Mouse (Mus musculus): ENCODE measurements around the gene Vtn.

Gene Vtn

DNA sequence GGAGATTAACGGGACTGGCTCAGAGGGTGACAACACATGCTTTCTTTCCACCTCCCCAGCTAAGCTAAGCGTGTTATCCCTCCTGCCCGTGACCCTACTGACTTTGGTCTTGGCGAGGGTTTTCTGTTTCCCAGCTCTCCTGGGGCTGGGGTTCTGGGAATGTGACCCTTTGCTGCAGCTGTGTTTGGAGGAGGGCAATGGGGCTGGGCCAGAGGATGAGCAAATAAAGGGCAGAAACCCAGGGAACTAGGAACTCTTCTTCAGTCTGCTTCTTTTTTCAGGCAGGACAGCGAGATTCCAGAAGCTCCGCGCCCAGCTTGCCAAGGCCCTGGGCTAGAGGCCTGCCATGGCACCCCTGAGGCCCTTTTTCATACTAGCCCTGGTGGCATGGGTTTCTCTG lies at the start of gene Vtn:
Gene Vtn, plus strand, starts transcription at position 88 of the 400 bp plus-strand sequence.
- in situ Hi-C loops (cut with MboI; ENCODE audit: low sequenced_read_pairs): no loop called here

DNA sequence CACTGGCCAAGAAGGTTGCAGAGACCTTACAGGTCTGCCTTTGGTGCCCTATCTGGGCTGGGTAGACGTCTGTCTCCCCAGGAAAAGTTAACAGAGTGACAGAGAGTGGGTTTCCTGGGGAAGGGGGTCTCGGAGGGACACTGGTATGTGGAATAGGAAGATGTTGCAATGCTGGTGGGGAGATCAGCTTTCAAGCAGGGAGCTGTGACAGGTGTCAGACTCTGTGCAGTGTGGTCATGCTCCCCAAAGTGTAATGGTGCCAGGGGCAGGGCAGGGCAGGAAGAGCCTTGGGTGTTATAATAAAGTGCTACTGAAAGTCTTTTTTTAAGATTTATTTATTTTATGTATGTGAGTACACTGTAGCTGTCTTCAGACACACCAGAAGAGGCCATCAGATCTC lies 48.6 kb upstream of the Vtn start:
- in situ Hi-C loops (cut with MboI; ENCODE audit: low sequenced_read_pairs): no loop called here

DNA sequence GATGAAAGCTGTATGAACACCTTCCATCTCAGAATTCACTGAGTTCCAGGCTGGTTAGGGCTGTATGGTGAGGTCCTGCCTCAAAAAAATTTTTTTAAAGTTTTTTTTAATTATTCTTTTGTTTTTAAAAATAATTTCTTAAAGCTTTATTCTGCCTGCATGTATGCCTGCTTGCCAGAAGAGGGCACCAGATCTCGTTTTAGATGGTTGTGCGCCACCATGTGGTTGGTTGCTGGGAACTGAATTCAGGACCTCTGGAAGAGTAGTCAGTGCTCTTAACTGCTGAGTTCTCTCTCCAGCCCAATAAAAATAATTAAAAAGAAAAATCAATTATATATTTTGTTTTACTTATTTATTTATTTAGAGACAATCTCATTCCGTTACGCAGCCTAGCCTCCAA lies 45.2 kb upstream of the Vtn start:
- in situ Hi-C loops (cut with MboI; ENCODE audit: low sequenced_read_pairs): no loop called here

GRCm38 (mm10) chr11:78454276-78454675 lies 44.6 kb upstream of the Vtn start:
- in situ Hi-C loops (cut with MboI; ENCODE audit: low sequenced_read_pairs): no loop called here

DNA sequence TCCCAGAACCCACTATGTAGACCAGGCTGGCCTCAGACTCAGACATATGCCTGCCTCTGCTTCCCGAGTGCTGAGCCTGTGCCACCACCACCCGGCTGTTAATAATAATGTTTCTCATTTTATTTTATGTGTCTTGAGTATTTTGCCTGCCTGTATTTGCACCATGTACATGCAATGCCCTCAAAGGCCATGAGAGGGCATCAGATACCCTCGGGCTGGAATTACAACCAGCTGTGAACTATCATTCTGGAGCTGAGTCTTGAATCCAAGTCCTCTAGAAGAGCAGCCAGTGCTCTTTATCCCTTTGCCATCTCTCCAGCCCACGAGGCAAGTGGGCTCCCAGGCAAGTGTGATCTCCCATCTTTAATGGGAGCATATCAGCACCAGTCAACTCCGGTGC lies 43.6 kb upstream of the Vtn start:
- in situ Hi-C loops (cut with MboI; ENCODE audit: low sequenced_read_pairs): no loop called here

DNA sequence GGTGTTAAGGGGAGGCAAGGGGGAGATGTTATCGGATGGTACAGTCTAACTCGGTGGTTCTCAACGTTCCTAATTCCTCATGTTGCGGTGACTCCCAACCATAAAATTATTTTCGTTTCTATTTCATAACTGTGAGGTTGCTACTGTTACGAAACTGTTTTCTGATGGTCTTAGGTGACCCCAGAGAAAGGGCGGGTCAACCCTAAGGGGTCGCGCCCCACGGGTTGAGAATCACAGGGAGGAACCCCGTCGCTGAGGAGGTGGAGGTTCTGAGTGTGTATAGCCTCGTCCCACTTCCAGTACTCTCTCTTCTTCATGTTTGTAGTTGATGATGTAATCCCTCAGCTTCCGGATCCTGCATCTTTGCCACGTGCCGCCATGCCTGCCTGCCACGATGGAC lies 40.2 kb upstream of the Vtn start:
- in situ Hi-C loops (cut with MboI; ENCODE audit: low sequenced_read_pairs): no loop called here

DNA sequence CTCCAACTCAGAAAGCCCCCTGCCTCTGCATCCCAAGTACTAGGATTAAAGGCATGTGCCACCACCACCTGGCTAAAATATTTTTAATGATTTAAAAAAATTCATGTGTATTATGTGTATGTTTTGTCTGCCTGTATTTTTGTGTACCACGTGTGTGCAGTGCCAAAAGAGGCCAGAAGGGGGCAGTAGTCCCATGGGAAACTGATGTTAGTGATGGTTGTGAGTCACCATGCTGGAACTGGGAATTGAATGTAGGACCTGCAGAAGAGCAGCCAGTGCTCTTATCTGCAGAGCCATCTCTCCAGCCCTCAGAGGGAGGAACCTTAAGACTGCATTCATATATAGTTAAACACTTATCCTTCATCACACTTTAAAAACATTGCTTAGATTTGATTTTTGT lies 37.0 kb upstream of the Vtn start:
- in situ Hi-C loops (cut with MboI; ENCODE audit: low sequenced_read_pairs): no loop called here

DNA sequence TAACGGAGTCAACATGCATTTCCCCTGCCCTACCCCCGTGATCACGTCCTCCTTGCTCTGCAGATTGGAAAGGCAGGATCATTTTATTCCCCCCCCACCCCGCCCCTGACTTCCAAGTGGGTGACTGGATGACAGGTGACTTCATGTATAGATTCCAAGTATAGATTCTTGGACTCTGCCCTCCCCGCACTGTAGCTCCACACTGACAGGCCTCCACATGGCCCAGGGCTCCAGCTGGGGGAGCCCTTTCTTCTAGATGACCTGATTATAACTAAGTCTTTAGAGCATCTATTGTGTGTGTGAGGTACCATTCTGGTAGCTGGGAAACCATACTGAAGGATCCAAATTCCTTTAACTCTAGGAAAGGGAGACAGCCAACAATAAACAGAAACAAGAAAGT lies 36.2 kb upstream of the Vtn start:
- in situ Hi-C loops (cut with MboI; ENCODE audit: low sequenced_read_pairs): no loop called here

GRCm38 (mm10) chr11:78463286-78464036 lies 35.4 kb upstream of the Vtn start:
- in situ Hi-C loops (cut with MboI; ENCODE audit: low sequenced_read_pairs): no loop called here

DNA sequence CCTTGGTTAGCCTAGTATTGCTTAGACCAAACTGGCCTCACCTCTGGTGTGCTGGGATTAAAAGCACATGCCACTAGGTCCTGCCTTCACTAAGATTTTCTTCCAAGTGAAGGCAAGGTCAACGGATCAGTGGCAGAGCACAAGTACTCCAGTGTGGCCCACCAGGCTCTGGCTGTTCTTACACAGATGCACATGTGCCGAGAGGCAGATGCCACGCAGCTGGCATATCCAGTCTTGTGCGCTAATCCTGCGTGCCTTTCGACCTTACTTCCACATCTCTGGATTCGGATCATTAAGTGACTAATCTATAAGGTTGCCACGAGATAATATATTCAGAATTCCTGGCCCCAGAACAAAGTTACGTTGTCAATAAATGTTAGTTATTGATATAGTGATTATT lies 33.8 kb upstream of the Vtn start:
- in situ Hi-C loops (cut with MboI; ENCODE audit: low sequenced_read_pairs): no loop called here

GRCm38 (mm10) chr11:78465568-78466180 lies 33.2 kb upstream of the Vtn start, which contains the start of gene Slc46a1:
TSS of gene Slc46a1 (plus strand) at chr11:78465697.
- in situ Hi-C loops (cut with MboI; ENCODE audit: low sequenced_read_pairs): no loop called here

- in situ Hi-C loops (cut with MboI; ENCODE audit: low sequenced_read_pairs): no loop called here
Observed at GRCm38 (mm10) chr11:78466242-78466912, 32.5 kb upstream of the Vtn start.

DNA sequence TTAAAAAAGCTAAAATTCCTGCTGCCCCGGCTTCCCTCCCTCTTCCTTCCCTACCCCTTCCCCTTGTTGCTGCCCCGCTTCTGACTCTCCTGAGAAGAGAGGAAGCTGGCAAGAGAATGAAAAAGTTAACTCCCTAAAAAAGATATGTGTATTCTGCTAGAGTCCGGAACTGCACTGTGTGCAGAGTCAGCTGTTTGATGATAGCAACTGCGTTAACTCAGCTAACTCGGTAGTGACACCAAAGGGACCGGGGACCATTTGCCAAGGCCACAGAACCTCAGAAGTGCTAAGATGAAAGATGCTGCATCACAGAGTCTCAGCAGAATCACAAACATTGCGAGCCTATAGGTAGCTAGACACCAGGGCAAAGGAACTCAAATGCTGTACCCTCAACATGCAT lies 31.4 kb upstream of the Vtn start:
- in situ Hi-C loops (cut with MboI; ENCODE audit: low sequenced_read_pairs): no loop called here

GRCm38 (mm10) chr11:78467932-78468331 lies 31.0 kb upstream of the Vtn start:
- in situ Hi-C loops (cut with MboI; ENCODE audit: low sequenced_read_pairs): no loop called here

DNA sequence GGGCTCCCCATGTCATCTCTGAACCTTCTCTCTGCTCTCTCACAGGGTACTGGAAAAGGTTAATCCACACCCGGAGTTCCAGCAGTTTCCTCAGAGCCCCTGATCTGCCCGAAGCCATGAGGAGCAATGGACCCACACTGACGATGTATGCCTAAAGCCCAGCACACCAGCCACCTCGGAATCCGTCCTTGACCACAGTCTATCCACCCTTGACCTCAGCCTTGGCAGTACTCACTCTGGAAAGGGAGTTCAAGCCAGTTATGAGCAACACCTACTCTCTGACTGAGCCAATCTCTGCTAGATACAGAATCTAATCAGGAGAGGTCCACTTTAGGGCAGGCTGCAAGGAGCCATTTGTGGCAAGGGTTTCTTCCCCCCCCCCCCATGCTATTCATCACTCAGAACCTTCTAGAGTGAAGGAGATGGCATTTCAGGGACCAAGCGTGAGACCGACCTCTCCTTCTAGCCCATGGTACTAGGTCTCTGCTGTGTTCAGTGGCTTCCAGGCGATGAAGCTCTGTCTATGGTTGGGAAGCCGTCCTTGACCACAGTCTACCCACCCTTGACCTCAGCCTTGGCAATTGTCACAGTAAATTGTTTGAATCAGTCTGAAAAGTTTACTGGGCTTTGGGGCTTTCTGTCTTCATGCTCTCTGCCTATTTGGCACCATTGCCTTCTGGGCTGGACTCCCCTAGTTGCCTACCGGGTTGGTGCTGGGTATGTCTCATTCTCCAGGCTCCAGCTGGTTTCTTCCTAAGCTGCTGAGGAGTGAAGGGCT lies 27.4 kb upstream of the Vtn start:
- in situ Hi-C loops (cut with MboI; ENCODE audit: low sequenced_read_pairs): no loop called here

DNA sequence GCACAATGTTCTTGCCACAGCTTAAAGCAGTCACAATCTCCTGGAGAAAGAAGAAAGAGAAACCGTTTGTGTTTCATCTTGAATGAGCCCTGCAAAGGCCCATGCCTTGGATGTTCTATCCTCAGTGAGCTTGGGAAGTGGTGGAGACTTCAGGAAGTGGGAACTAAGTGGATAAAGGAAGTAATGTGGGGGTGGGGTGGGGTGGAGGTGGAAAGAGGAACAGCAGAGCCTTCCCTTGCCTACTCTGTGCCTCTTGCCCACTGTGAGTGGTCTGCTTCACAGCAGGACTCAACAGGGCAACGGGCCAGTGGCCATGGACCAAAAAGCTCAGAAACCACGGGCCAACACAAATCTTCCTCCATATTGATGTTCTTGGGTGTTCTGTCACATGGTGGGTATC lies 23.6 kb upstream of the Vtn start:
- in situ Hi-C loops (cut with MboI; ENCODE audit: low sequenced_read_pairs): no loop called here

GRCm38 (mm10) chr11:78483639-78484038 lies 15.3 kb upstream of the Vtn start:
- in situ Hi-C loops (cut with MboI; ENCODE audit: low sequenced_read_pairs): no loop called here

- in situ Hi-C loops (cut with MboI; ENCODE audit: low sequenced_read_pairs): no loop called here
Observed at GRCm38 (mm10) chr11:78488168-78488567, 10.7 kb upstream of the Vtn start.

DNA sequence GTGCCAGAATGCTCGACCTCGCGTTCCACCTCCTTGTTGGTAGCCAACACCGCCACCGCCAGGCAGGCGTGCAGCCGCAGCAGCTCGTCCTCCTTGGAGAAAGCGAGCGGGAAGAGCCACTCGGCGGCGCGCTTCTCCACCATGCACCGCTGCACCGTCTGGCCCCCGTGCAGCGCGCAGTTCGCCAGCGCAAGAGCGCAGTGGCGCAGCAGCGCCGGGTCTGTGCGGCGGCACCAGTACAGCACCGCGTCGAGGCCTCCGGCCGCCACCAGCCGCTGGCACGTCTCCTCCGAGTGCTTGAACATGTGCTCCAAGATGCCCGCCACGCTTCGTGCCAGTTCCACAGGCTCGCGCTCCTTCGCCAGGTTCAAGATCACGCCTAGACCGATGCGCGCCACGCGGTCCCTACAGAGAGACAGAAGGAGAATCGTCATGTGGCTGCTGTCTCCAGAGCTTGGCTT lies 8.1 kb upstream of the Vtn start:
- in situ Hi-C loops (cut with MboI; ENCODE audit: low sequenced_read_pairs): no loop called here

DNA sequence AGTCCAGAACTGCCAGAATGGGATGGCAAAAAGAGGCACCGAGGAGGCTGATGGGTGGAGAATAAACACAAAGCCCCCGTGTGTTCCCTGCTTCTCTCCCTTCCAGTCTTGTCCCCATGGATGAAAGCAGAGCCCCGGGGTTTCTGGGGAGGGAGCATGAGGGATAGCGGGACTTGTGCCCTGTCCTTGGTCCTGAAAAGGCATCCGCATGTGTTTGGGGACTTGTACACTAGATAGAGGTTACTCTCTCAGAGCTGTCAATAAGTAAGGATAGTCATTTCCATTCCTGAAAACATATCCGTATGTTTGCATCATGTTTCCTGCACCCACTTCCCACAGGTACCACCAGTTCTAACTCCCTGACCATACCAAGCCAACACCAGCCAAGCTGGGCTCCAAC lies 3.0 kb upstream of the Vtn start:
- in situ Hi-C loops (cut with MboI; ENCODE audit: low sequenced_read_pairs): no loop called here

DNA sequence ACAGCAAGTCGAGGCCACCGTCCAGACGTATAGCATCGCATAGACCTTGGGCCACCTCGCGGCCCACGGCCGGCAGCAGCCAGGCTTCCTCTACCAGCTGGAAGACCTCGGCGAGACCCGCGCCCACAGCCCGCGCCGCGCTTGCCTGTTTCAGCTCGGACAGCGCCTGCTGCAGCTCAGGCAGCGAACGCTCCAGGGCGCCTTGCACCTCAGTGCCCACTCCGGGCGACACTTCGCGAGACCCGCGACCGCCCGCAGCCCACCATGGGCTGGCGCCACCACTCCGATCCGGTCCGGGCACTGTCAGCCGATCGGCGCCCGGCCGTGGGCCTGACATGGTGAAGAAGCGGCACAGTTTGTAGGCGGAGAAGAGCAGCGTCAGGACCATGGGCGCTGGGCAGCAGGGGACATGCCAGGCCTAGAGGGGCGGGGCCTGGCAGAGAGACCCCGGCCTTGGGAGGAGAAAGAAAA lies 1.8 kb upstream of the Vtn start:
- in situ Hi-C loops (cut with MboI; ENCODE audit: low sequenced_read_pairs): no loop called here

Measured in CH12F3 (cell line).